Mouse (Mus musculus): ENCODE results near the gene Gm10944.

DNA sequence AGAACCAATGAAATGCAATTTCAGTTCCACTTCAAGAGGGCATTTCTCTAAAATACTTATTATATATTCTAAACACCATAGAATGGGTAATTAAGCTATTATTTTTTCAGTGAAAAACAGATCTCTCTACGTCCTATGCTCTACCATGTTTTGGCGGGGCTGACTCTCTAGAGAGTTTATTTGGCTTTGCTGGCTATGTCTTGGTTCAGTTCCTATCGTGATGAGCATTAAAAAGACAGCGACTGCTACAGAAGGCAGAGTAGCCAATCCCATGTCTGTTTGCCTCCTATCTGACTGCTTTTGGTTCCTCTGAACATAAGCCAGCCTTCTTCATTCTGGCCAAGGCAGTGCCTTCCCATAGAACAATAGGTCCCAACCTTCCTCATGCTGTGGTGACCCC, 24.5 kb upstream of the Gm10944 start:
- TF ChIP-seq EP300 (IDR thresholded peaks at IDR 0.05), result no peak
- TF ChIP-seq CTCF (IDR thresholded peaks at IDR 0.05), result no peak
